ENCODE assay signal across 24 mouse cellular contexts in the genomic region with DNA sequence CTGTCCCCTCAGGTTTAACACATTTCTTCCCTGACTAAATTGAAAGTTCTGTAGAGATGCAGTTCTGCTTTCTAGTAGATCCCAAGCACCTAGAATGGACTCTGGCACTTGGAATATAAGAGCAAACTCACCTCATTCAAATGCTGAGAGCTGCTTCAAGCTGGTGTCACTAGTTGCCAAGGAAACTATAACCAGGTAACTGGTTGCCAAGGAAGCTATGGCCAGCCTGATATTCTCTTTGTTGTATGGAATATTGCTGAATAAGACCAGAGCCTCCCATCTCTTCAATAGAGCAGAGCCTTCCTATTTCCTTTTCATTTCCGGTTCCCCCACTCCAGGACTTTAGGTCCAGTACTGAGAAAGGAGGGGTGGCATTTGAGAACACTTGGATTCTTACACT.
DNase-seq lines count a peak whose midpoint lies in the region; ATAC-seq lines count a peak whose summit lies in the region.
"Had no signal": no experiment of that assay in that cellular context is flagged by ENCODE, and none has a peak within 500 bp of the region (broad histone marks: within the 10 kb centered on the region; RNA-seq: fewer than 3 reads in every experiment).

No protein-coding gene starts in this region.

- 84% methylated on average over 1 of the region's 1 CpGs for WGBS in forebrain, embryonic 13.5 days
- WGBS in forebrain, embryonic 11.5 days, result 88% methylated on average over 1 of the region's 1 CpGs
- WGBS in midbrain, embryonic 13.5 days, result 75% methylated on average over 1 of the region's 1 CpGs
- 86% methylated on average over 1 of the region's 1 CpGs for WGBS in midbrain, embryonic 10.5 days
- 61% methylated on average over 1 of the region's 1 CpGs for WGBS in midbrain, embryonic 16.5 days

- H3K36me3 ChIP-seq in forebrain, embryonic 13.5 days (ENCODE audit: poor library complexity, severe bottlenecking), result no peaks in the 10 kb centered on the region
- H3K36me3 ChIP-seq in forebrain, embryonic 11.5 days (ENCODE audit: control insufficient read depth, insufficient read depth, low read length), result no peaks in the 10 kb centered on the region
- no peaks in the 10 kb centered on the region for H3K36me3 ChIP-seq in midbrain, embryonic 13.5 days
- H3K36me3 ChIP-seq in midbrain, embryonic 10.5 days, result no peaks in the 10 kb centered on the region
- H3K36me3 ChIP-seq in midbrain, embryonic 16.5 days (ENCODE audit: control insufficient read depth, insufficient read depth, low read length), result no peaks in the 10 kb centered on the region
- H3K36me3 ChIP-seq: embryonic facial prominence, embryonic 12.5 days; G1E; heart, embryonic 15.5 days; hindbrain, embryonic 15.5 days had no signal

- ATAC-seq in forebrain, embryonic 13.5 days, result 0 out of 2 replicates have a peak, but pooled peaks have one; percentile 16
- no peak for ATAC-seq in forebrain, embryonic 11.5 days (replicated peaks; ENCODE audit: low FRiP score)
- peak; percentile 72; the same call in 1 of the 2 replicates for ATAC-seq in midbrain, embryonic 13.5 days
- peak; percentile 92 for ATAC-seq in midbrain, embryonic 16.5 days
- ATAC-seq: CD4-positive, CD25-positive, alpha-beta regulatory T cell, adult 4 months had no signal

- H3K27me3 ChIP-seq in forebrain, embryonic 13.5 days, result no peaks in the 10 kb centered on the region
- no peaks in the 10 kb centered on the region for H3K27me3 ChIP-seq in forebrain, embryonic 11.5 days (ENCODE audit: control insufficient read depth, insufficient read depth, low read length)
- H3K27me3 ChIP-seq in midbrain, embryonic 13.5 days, result no peaks in the 10 kb centered on the region
- H3K27me3 ChIP-seq in midbrain, embryonic 10.5 days (ENCODE audit: low read depth, poor library complexity, severe bottlenecking), result no peaks in the 10 kb centered on the region
- no peaks in the 10 kb centered on the region for H3K27me3 ChIP-seq in midbrain, embryonic 16.5 days (ENCODE audit: control insufficient read depth, insufficient read depth, low read depth, low read length)
- H3K27me3 ChIP-seq: embryonic facial prominence, embryonic 12.5 days; heart, embryonic 15.5 days; hindbrain, embryonic 15.5 days had no signal

- H3K9ac ChIP-seq in forebrain, embryonic 13.5 days, result no peak overlapping the region
- H3K9ac ChIP-seq in forebrain, embryonic 11.5 days (ENCODE audit: low read length), result no peak overlapping the region
- no peak overlapping the region for H3K9ac ChIP-seq in midbrain, embryonic 13.5 days (replicated peaks)
- no peak overlapping the region for H3K9ac ChIP-seq in midbrain, embryonic 16.5 days (ENCODE audit: low read depth, low read length)
- H3K9ac ChIP-seq: embryonic facial prominence, embryonic 12.5 days; heart, embryonic 15.5 days; hindbrain, embryonic 15.5 days had no signal

- no peaks in the 10 kb centered on the region for H3K4me1 ChIP-seq in forebrain, embryonic 13.5 days
- no peaks in the 10 kb centered on the region for H3K4me1 ChIP-seq in forebrain, embryonic 11.5 days (replicated peaks; ENCODE audit: control insufficient read depth, insufficient read depth, low read length)
- no peaks in the 10 kb centered on the region for H3K4me1 ChIP-seq in midbrain, embryonic 13.5 days (replicated peaks)
- H3K4me1 ChIP-seq in midbrain, embryonic 10.5 days, result no peaks in the 10 kb centered on the region
- peaks cover 5% of the 10 kb centered on the region for H3K4me1 ChIP-seq in midbrain, embryonic 16.5 days (ENCODE audit: control insufficient read depth, insufficient read depth, low read length)
- H3K4me1 ChIP-seq: embryonic facial prominence, embryonic 12.5 days; hindbrain, embryonic 15.5 days had no signal

- H3K4me2 ChIP-seq in forebrain, embryonic 13.5 days, result no peak overlapping the region
- H3K4me2 ChIP-seq in forebrain, embryonic 11.5 days (ENCODE audit: low read depth, low read length, severe bottlenecking), result no peak overlapping the region
- H3K4me2 ChIP-seq in midbrain, embryonic 13.5 days (replicated peaks), result no peak overlapping the region
- no peak overlapping the region for H3K4me2 ChIP-seq in midbrain, embryonic 16.5 days (ENCODE audit: low read length)
- H3K4me2 ChIP-seq: embryonic facial prominence, embryonic 12.5 days; heart, embryonic 11.5 days; heart, embryonic 15.5 days; hindbrain, embryonic 15.5 days had no signal

- H3K27ac ChIP-seq in forebrain, embryonic 13.5 days, result no peak overlapping the region
- no peak overlapping the region for H3K27ac ChIP-seq in forebrain, embryonic 11.5 days (ENCODE audit: low read depth, low read length)
- H3K27ac ChIP-seq in midbrain, embryonic 13.5 days, result no peak overlapping the region
- H3K27ac ChIP-seq in midbrain, embryonic 10.5 days (replicated peaks), result no peak overlapping the region
- H3K27ac ChIP-seq in midbrain, embryonic 16.5 days (ENCODE audit: low read length), result peak overlapping the region; percentile 58; the same call in 1 of the 2 replicates
- H3K27ac ChIP-seq: embryonic facial prominence, embryonic 12.5 days; heart, adult 2 months; heart, embryonic 15.5 days; hindbrain, embryonic 15.5 days had no signal

- no peak for DNase-seq in forebrain, embryonic 11.5 days (ENCODE audit: low spot score)
- peak; percentile 31 for DNase-seq in heart, adult 11 months
- DNase-seq in heart, adult 18-20 months, result no peak
- no peak for DNase-seq in midbrain, embryonic 10.5 days (ENCODE audit: low spot score)
- no peak for DNase-seq in thymus, postnatal 0 days (ENCODE audit: low spot score)
- DNase-seq: adrenal gland, adult 8-10 months; adrenal gland, postnatal 36 days; B cell, adult 2 months; cerebellum, adult 11 months; cerebellum, adult 8-10 months; cerebellum, postnatal 14 days; embryo, embryonic 11 days; gastrocnemius, postnatal 36 days; heart, adult 2 months; heart, postnatal 14 days had no signal

- H3K4me3 ChIP-seq in forebrain, embryonic 13.5 days, result no peak overlapping the region
- no peak overlapping the region for H3K4me3 ChIP-seq in forebrain, embryonic 11.5 days (ENCODE audit: low read depth, low read length)
- no peak overlapping the region for H3K4me3 ChIP-seq in midbrain, embryonic 13.5 days (replicated peaks)
- H3K4me3 ChIP-seq in midbrain, embryonic 10.5 days, result no peak overlapping the region
- H3K4me3 ChIP-seq in midbrain, embryonic 16.5 days (ENCODE audit: low read depth, low read length), result no peak overlapping the region
- H3K4me3 ChIP-seq: embryonic facial prominence, embryonic 12.5 days; heart, adult 2 months; heart, embryonic 15.5 days; hindbrain, embryonic 15.5 days had no signal

- no peaks in the 10 kb centered on the region for H3K9me3 ChIP-seq in forebrain, embryonic 13.5 days (replicated peaks)
- no peaks in the 10 kb centered on the region for H3K9me3 ChIP-seq in forebrain, embryonic 11.5 days (ENCODE audit: control insufficient read depth, low read length)
- H3K9me3 ChIP-seq in midbrain, embryonic 13.5 days, result no peaks in the 10 kb centered on the region
- no peaks in the 10 kb centered on the region for H3K9me3 ChIP-seq in midbrain, embryonic 10.5 days (replicated peaks)
- H3K9me3 ChIP-seq in midbrain, embryonic 16.5 days (replicated peaks; ENCODE audit: control insufficient read depth, low read length, poor library complexity, severe bottlenecking), result no peaks in the 10 kb centered on the region
- H3K9me3 ChIP-seq: embryonic facial prominence, embryonic 12.5 days; heart, embryonic 15.5 days; hindbrain, embryonic 15.5 days had no signal
